Mouse (Mus musculus) adipocyte (in vitro differentiated cells): ENCODE data around the gene Kcnip1.

Source experiments
- DNase-seq: peaks from one replicate; pipeline ENCODE4 v3.0.0-alpha.2; 2016; ENCODE audit warnings: low spot score

Kcnip1 gene

DNA sequence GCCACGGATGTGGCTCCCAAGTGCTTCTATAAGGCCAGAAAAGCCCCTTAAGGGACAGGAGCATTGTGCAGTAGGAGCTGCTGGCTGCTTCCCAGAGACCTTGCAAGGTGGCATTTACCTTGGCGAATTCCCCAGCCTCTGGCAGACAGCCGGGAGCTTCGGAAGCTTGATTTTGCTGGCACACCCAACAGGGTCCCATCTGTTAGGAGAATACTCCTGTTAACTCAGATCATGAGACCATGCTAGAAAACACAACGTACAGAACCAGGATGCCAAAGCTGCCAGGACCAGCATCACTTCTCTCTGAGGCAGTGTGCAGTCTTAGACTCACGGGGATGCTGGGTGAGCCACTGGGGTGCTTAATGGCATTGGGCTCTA lies 165.1 kb downstream of the Kcnip1 start:
- no peak for DNase-seq

DNA sequence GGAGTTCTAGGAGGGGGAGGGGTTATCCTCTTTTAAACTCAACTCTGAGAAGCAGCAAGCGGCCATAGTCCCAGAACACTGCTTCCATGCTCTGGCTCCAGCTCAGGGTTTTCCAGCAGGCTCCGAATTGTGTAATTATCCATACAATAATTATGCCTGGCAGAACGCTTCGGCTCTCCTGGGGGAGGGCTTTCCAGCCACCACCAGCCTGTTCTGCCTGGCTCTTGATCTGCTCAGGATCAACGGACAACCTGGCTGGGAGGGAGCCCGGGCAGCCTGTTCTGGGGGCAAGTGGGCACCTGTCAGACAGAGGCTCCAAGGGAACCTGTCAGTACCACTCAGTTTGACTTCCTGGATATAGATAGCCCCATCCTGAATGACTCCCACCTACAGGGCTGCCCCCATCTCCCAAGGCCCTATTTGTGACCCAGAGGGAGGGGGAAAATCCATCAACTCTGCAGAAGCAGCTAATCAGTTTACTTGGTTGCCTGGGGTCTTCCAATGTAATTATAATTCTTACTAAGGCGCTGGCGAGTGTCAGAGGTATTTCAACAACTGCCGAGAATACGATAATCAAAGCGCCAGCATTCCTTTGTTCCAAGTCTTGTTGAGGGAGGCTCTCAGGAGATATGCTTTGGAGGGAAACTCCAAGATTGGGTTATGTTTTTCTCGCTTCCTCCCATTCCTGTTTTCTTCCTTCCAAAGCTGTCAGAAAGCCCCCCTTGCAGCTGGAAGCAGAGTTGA lies 165.7 kb downstream of the Kcnip1 start:
- DNase-seq = no peak

DNA sequence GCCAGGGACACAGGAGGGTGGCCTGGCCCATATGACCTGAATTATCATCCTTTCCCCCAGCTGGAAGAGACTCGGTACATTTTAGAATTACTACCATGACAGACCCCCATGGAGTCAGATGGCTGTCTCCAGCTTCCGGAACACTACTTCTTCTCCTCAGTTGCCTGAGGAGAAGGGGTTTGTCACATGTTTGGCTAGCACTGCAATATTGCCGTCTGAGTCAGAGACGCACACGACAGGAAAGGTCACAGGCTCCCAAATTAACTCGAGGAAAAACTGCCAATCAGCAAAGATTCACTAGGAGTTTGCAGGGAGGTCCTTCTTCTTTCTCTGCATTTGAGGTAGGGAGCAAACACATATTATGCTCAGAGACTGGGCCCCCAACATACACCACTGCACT lies 168.2 kb downstream of the Kcnip1 start:
- no peak for DNase-seq

DNA sequence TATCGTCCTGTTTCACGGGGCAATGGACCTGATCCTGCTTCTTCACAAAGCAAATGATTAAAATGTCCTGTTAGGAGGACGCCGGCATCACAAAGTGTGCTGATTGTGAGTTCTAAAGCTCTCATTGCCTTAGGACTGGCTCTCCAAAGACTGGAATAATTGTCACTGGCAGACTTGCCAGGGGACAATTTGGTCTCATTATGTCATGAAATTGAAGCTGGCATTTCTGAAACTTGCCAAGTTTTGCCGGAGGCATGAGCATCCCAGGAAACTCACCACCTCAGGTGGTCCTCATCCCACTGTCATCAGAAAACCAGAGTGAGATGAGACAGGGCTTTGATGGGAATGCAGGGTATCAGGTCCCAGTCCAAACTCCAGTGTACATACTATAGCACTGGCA lies 171.6 kb downstream of the Kcnip1 start:
- DNase-seq = no peak

DNA sequence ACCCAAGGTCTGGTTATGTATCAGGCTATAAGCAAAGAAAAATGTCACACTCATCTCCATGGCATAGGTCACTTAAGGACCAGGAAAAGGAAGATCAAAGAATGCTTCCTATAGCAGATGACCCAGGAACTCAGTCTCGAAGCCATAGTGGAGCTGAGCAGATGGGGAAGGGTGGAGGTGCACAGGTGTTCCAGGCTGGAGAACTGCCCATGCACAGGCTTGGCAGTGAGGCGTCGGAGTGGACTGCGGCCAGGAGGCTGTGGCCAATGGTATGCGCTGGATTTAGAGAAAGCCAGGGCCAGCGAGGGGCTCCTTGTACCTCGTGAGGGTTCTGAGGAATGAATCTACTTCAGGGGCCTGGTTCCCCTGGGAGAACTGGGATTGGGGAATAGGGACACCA lies 172.1 kb downstream of the Kcnip1 start:
- no peak for DNase-seq

DNA sequence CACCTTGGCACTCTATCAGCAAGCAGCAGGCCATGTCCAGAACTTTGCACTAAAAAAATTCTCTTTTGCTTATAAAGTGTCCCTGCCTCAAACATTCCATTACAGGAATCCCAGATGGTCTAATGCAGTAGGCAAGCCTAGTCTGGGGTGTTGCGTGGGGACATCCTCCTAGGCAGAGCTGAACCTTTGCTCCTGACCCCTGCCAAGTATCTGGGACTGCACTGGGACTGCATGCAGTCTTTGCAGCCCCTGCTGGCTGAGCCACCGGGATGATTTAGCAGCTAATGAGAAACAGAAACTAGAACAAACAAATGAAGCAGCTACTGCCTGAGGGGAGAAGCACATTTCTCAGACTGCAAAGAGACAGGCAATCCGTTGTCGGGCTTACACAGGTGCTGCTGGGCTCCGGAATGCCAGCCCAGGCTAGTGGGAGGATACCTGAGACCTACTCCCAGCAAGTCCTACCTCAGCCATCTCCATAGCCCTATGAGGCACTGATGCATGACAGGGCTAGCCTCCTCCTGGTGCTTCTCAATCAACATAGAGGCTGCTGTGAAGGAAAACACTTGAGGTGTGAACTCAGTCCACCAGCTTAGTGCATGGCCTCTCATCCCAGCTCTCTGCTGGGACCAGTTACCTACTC lies 174.0 kb downstream of the Kcnip1 start:
- no peak for DNase-seq

DNA sequence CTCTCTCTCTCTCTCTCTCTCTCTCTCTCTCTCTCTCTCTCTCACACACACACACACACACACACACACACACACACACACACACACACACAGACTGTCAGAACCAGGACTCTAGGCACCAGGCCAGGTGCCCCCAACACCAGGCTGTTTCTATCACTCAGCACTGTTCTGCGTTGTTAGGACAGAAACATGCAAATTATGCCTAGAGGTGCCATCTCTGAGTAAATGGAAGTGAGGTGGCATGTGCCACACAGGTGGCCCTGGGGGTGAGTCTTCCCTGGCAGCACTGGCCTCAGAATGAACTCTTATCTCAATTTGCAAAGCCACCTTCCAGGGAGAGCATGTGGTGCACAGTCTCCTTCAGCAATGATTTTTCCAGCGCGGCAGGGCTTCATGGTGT lies 176.9 kb downstream of the Kcnip1 start:
- DNase-seq = no peak

DNA sequence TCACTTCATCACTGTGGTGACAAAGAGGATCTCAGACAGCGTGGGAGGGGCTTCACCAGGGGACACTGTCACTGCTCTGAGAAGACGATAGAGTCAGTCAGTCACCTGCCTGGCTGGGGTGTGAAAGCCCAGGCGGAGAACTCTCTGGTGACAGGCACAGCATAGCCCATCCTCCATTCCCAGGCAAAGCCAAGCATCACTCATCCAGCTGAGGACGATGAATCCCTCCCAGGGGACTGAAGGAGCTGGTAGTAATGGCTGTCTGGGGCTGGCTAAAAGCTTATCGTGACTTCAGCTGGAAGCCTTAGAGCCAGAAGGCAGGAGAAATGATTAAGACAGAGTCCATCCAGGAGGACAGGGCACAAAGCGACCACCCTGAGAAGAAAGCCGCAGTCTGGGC lies 182.8 kb downstream of the Kcnip1 start:
- no peak for DNase-seq

DNA sequence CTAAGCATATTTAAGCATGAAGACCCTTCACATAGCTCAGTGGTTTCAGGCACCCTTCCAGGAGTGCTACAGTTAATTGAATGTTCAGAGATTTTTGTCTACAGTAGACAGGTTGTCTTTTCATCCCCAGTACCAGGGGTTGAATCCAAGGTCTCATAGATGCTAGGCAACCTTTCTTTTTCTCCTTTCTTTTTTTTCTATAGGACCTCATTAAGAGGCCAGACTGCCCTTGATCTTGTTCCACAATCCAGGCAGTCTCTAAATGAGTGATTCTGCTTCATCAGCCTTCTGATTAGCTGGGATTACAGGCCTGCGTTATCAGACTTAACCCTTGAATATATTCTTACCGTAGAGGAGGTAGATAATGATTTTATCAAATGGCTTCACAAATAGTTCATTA lies 189.9 kb downstream of the Kcnip1 start:
- no peak for DNase-seq

DNA sequence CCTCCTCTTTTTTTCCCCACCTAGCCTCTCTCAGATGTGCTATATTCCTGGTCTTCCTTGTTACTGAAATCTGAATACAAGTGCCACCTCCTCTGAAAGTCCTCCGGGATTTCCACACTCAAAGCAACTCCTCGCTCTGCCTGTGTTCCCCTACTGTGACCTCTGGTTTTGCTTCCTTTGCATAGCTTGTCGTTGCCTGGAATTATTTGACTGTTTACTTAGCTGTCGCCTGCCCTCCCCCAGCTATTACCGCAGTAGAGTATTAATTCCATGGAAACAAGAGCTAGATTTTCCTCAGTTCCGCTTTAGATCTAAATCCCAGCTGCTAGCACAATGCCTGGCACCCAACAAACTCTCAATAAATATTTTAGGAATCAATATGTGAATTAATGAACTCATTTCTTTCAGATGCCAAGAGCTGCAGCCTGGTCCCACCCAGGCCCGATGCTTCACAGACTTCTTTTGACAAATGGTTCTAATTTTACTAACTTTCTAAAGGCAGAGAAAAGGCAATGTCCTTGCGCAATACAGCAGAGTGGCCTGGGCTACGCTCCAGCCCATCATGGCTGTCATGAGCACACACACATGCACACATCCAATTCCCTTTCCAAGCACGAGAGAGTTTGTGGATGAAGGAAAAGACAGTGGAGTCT lies 192.4 kb downstream of the Kcnip1 start:
- DNase-seq = no peak

DNA sequence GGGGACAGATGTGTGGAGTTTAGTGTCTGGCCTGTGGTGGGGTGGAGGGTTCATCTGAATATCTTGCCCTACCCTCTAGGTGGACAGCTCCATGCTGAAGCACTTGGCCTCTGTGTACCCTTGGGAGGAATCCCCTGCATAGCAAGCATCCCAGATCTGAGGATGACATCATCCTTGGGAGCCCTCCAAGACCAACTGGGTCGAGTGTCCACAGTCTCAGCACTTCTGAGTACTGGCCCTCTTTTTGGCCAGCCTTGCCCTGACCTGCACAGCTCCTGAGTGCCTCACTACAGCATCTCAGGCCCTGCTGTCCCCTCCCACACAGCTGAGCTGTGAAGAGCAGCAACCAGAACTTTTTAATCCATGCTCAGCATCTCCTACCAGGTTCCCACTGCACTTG lies 193.0 kb downstream of the Kcnip1 start:
- no peak for DNase-seq

DNA sequence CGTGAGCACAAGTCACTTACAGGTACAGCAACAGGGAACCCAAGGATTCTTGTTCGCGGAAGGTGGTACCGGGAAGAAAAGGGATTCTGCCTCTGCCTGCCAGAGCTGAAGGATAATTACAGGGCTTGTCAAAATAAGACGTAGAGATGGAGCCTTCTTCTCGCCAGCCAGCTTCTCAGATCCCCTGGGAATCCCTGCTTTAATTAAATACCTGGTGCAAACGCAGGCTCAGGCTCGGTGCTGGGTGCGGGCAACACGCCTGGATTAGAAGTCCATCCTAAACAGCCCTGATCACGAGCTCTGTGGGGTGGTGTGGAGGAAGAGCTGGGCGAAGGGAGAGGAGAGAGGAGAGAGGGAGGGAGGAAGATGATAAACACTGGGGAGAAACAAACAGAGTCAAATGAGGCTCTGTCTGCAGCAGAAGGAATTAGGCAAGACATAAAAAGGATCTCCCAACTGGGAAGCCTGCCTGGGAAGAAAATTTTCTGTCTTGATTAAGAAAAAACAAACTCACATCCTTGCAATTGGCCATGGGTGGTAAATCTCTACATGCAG lies 194.8 kb downstream of the Kcnip1 start:
- DNase-seq = no peak

DNA sequence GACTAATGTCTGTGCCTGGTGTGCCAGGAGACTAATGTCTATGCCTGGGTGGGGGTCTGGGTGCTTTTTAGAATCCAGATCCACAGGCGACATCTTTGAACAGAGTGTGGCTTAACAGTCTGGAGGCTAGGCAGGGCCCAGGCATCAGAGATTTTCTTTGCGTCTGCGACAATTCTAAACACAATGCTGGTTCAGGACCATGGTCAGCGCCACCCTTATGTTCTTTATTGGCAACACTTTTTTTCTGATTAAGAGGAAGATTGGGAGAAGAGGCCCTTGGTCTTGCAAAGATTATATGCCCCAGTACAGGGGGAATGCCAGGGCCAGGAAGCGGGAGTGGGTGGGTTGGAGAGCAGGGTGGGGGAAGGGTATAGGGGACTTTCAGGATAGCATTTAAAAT lies 205.6 kb downstream of the Kcnip1 start:
- peak; percentile 7 for DNase-seq

DNA sequence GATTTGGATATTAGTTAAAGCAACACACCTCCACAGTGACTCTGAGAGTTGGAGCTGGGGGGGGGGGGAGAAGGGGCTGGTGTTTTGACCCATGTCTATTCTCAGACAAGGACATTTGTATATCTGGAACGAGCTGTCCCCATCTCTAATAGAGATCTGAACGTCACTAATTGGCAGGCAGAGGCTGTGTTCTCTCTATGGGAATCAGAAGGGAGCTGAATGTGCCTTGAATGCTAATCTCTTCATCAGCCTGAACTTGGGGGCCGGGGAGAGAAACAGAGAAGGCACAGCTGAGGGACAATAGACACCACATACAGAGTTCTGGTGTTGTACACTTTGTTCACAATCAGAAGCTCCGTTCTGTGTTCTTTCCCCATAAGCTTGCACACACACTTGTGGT lies 206.4 kb downstream of the Kcnip1 start:
- no peak for DNase-seq

DNA sequence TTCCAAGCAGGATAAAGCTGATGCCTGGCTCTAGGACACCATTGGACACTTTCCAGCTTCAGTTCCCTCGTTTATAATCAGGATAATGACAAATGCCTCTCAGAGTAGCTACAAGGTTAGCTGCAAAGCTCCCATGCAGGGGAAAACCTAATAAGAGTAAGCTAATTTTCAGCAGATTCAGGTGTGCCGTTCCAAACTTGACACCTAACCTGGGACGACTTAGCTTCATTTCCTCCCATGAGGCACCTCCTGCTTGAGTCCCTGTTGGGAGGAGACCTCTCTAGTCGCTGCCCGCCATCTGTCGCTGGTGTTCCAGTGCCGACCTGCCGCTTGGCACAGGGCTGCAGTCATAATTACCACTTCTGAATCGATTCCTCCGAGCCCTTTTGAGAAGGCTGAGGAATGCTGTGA lies 211.4 kb downstream of the Kcnip1 start:
- no peak for DNase-seq

DNA sequence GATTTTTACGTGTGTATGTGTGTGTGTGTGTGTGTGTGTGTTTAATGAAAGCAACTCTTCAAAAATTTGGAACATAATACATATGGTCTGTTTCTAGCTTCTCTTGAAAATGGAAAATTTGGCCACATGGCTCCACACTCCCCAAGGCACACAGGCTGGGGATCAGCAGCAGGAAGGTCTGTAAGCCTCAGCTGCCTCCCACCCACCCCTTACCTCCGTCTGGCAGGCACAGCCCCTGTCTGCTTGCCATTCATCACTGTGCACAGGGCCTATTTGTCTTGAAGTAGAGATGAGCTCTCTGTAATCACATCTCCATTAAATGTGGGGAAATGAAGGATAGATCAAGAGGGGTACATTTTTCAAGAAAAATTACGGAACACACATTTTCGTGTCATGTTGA lies 212.7 kb downstream of the Kcnip1 start:
- no peak for DNase-seq

DNA sequence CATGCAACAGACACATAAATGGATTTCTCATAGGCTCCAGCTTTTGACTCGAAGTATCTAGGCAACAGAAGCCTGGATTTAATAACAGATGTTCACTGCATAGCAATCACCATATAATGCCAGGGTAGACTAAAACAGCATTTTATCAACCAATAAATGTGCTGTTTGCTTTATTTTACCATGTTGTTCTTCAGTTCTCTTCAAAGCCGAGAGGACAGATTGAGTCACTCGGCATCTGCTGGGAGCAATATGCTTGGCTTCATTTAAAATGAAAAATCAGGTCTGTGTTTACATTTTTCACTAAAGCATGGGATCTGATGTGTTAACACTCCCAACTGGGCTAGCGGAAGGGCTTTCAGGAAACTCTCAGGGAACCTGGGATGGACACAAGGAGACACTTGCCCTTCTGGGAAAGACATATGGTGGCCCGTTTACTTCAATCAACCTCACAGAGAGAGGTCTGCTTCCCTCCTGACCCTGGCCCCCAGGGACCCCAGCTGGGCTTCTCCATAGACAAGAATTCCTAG lies 220.3 kb downstream of the Kcnip1 start:
- no peak for DNase-seq

DNA sequence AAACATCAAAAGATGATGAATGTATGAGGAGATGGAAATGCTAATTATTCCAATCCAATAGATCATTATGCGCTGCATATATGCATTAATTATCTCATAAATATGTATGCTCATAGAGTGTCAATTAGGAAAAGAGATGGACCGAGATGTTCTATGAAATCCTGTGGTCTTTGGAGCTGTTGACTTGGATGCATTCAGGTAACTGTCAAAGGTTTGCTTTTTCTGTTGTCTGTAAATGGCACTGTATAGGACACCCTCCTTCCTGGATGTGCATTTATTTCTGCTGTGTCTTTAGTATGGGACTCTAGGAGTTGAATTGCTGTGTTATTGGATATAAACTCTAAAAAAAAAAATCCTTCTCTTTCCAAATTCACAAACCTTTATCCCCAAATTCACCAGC lies 220.9 kb downstream of the Kcnip1 start:
- DNase-seq = no peak

DNA sequence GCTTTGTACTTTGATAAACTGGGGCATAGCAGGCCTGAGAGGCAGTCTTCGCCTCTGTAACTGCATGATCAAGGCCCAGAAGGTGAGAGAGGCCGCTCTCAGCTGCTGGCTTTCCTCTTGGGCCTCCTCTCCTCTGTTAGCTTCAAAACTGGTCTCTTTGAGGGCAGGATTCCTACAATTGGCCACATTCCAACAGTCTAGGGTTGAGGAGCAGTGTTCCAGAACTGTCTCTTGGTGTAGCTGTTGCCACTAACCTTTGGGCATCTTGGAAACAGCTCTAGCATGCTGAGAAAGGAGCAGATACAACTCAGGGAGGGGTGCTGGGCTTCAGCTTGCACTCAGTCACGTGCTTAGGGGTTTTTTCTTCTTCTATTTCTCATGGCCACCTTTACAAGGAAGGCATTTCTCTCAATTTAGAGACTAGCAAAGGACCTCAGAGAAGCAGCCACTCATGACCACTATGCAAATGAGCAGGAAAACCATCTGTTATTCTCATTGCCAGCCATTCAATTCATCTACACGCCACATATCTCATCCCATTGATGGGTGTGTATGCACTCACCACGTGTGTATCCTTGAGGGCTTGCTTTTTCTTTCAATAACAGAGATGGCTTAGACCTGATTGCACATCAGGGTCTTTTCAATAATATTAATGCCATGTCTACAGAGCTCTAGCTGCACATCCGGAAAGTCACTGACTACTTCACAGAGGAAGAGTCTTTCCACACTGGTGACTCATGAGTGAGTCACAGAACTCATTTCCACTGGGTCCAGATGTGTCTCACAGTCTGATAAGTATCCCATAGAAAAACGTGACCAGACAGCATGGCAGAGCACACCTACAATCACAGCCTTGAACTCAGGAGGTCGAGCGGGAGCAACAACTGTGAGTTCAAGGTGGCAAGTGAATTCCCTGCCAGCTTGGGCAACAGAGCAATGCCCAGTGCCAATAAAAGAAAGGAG lies 225.7 kb downstream of the Kcnip1 start:
- no peak for DNase-seq

DNA sequence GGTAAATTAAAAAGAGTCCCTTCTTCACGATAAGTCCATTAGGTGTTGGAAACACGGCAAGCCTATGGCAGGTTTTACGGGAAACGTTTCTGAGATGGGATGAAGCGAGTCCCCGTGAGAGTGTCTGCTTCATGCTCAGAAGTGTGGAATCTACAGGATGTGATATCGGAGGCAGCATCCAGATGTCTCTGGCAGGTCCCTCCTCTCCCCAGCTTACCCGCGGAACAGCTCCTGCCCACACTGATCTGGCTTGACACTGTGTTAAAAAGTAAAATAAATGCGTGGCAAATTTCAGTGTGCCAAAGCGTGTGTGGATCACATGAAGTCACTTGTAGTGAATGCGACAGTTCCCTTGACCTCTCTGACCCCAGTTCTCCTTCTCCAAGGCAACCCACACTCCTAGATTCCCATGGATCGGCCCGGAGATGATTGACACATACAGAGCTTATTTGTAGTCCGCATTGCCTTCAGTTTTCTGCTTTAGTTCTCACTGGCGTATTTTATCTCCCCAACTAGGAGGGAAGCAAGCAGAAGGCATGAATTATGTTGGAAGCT lies 231.7 kb downstream of the Kcnip1 start:
- no peak for DNase-seq

DNA sequence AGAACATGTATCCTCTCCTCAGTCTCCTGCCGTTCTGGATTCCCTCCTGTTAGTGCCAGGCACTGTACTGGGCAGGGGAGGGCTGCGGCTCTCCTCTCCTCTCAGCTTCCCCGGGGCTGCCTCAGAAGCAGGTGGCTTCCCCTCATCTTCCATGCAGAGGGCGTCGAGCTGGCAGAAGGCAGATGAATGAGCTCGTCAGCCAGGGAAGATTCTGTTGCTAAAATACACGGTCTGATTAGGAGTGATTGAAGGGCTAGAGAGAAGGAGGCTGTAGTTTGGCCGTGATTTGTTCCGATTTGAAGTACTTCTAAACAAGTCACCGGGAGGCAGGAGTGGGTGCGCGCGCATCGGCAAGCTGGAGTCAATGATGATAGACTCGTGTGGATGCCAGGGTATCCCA lies 236.3 kb downstream of the Kcnip1 start:
- DNase-seq = no peak
